Mouse (Mus musculus): ENCODE measurements at regions not wholly inside any gene's neighbourhood (a gene's known extent, or its start where the extent isn't known, plus 50 kb on each side); places are given as distances from the start of the nearest gene placed in this dataset.
A peak's percentile ranks its signal among the peaks of the same experiment; 100 is the strongest.

GRCm38 (mm10) chr9:63841102-63841501, 83.3 kb upstream of the Smad3 start:
- no peak for TF ChIP-seq CTCF (conservative IDR thresholded peaks at IDR 0.05)
- no peak overlapping the region for H3K4me3 ChIP-seq
- H3K27ac ChIP-seq: no peak overlapping the region
- DNase-seq (ENCODE audit: low spot score in 2 of 2): no peak

DNA sequence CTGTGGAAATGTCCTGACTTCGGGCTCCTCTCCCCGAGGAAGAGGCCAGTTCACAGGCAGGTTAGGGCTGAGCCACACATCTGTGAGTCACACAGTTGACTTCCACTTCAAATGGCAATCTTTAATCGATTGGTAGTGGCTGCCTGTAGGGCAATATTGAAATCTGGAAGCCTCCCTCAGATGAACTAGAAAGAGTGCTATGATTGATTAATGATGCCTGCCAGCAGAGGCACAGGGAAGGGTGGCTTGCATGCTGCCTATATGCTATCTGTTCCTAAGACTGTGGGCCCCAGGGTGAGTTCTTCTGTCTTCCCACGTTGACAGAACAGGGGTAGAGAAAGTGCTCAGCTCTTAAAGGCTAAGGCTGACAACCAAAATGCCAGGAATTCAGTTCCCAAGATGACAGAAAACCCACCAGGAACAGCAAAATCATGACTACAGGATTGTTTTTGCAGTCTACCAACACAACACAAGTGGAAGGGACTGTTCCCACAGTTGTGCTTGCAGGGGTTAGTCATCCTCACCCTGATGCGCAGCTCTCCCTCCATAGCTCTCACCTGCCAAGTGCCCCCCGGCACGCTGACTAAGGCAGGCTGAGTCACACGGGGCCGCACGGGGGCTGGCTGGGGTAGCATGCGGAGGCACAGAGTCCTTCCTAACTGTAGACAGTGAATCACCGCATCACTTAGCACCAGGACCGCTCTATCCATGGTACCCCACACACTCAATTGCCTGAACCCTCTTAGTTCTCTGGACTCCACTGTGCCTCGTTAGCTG, 81.4 kb upstream of the Smad3 start:
- DNase-seq (ENCODE audit: low spot score in 2 of 2): no peak

DNA sequence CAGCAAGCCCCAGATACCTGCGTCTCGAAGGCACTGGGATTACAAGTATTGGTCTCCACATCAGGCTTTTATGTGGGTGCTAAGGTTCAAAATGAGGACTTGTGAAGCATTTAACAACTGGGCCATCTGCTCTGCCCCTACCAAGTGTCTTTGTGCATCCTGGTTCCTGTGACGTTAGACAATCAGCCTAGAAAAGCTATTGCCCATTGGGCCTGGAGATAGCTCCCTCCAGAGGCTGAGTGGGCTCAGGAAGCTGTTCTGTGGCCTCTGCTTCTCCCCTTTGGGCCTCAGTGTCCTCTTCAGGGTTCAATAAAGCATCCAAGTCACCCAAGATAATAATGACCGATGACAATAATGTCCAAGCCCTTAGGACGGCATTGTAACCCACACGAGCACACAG, 79.8 kb upstream of the Smad3 start:
- no peak overlapping the region for H3K27ac ChIP-seq
- no peak overlapping the region for H3K4me3 ChIP-seq
- peak; percentile 19 to 34 for DNase-seq (ENCODE audit: low spot score in 2 of 2)
- TF ChIP-seq CTCF (conservative IDR thresholded peaks at IDR 0.05): peak; percentile 75

More for the DNA sequence above, 81.4 kb upstream of the Smad3 start:
- TF ChIP-seq CTCF (conservative IDR thresholded peaks at IDR 0.05): no peak
- H3K4me3 ChIP-seq: no peak overlapping the region
- no peak overlapping the region for H3K27ac ChIP-seq

DNA sequence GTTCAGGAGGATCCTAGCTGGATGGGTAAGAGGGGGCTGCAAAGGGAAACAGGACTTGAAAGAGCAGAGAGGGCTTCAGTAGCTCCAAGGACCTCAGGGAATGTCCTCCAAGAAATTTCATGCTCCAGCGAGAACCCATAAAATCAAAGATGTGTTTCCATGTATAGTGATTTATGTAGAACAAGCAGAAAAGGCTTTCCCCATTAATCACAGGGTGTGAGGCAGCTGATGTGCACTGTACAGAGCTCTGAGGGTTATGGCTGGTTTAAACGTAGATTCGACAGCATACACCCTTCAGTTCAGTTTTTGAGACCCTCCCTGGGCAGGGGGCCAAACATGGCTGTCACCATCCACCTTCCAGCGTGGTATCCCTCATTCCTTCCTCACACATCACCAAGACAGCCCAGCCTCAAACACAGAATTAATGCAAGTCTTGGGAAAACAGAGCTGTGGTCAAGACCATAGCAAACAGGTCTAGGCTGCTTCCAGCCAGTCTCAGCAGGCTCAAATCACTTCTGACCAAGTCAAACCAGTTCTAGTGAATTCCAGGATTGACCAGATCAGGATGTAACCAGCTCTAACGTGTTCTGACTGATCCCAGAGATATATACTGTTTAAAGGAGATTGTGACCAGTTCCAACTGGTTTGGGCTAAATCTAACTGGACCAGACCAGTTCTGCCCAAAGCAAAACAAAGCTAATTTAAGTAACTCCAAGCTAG, 78.9 kb upstream of the Smad3 start:
- Histone ChIP-seq H3K4me3 (no peak overlapping the region), H3K27ac (no peak overlapping the region)
- no peak for DNase-seq (ENCODE audit: low spot score in 2 of 2)
- no peak for TF ChIP-seq CTCF (conservative IDR thresholded peaks at IDR 0.05)

DNA sequence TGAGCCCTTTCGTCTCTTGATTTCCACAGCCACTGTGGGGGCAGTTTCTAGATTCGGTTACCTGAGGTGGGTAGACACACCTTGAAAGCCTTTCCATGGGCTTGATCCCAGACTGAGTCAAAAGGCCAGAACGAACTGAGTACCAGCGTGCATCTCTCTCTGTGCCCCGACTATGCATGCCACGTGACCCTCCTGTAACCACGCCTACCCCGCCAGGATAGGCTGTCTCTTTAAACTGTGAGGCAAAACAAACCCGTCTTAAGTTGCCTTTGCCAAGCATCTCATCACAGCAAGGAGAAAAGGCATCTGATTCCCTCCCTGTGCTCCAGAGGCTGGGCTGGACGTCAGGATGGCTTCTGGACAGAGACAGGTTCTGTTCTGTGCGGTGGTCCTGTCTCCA, 78.2 kb upstream of the Smad3 start:
- TF ChIP-seq CTCF (conservative IDR thresholded peaks at IDR 0.05): no peak
- no peak for DNase-seq (ENCODE audit: low spot score in 2 of 2)
- H3K27ac ChIP-seq: no peak overlapping the region
- no peak overlapping the region for H3K4me3 ChIP-seq

DNA sequence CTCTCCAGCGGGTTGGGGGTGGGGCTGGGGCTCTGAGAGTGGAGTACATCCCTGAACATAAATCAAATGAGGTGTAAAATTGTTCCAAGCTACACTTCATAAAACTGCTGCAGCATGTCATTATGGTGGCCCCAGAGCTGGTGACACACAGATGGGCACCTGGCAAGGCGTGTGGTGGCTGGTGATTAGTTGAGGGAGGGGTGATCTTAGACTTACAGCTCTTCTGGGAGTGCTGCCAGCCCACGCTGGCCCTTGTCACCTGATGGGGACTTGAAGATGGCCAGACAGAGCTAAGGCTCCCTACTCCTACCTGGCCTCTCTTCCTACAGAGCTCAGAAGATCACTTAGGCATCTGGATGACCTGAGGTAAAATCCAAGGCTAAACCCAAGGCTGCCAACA, 76.6 kb upstream of the Smad3 start:
- DNase-seq (ENCODE audit: low spot score in 2 of 2): no peak
- no peak overlapping the region for H3K27ac ChIP-seq
- no peak for TF ChIP-seq CTCF (conservative IDR thresholded peaks at IDR 0.05)

GRCm38 (mm10) chr9:63818163-63818562, 60.4 kb upstream of the Smad3 start:
- no peak overlapping the region for H3K27ac ChIP-seq
- TF ChIP-seq CTCF (conservative IDR thresholded peaks at IDR 0.05): no peak
- DNase-seq (ENCODE audit: low spot score in 2 of 2): no peak
- no peak overlapping the region for H3K4me3 ChIP-seq

More for the DNA sequence above, 76.6 kb upstream of the Smad3 start:
- no peak overlapping the region for H3K4me3 ChIP-seq

GRCm38 (mm10) chr9:63816540-63816939, 58.7 kb upstream of the Smad3 start:
- DNase-seq (ENCODE audit: low spot score in 2 of 2): no peak
- Histone ChIP-seq H3K27ac (no peak overlapping the region), H3K4me3 (no peak overlapping the region)
- peak; percentile 69 for TF ChIP-seq CTCF (conservative IDR thresholded peaks at IDR 0.05)

DNA sequence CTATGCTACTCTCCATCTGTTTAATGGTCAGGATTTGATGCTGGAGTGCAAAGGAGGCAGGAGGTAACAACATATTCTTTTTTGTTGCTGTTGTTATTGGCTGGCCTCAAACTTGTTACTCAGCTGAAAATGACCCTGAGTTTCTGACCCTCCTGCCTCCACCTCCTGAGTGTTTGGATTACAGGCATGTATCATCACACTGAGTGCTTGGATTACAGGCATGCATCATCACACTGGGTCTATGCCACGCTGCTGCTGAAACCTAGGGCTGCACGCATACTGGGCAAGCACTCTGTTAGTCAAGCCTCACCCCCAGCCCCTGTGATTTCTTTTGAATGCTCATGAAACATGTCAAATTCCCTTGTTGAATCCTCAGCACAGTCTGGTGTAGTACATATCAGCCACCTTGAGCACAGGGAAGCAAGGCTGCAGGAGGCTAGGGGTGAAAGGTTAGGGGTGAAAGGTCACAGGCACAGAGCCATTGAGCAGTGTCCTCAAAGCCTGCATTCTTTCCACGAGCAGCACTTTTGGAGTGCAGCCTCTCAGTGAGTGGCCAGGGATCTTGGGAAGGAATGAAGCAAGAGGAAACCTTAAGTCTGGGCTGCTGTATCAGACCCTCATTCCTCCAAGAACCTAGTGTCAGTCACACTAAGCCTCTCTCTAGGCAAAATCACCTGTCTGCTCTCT, 52.2 kb upstream of the Smad3 start:
- no peak overlapping the region for H3K27ac ChIP-seq
- no peak overlapping the region for H3K4me3 ChIP-seq
- no peak for DNase-seq (ENCODE audit: low spot score in 2 of 2)
- TF ChIP-seq CTCF (conservative IDR thresholded peaks at IDR 0.05): no peak
